Mouse (Mus musculus): ENCODE data around the gene Hmces. TPM values are rescaled to one million over a fixed set of nuclear protein-coding genes. Genes with fewer than 3 reads are reported as not detected.
"Not testable (repeated sequence)": the region's sequence is repeated elsewhere in the genome, so short reads cannot be mapped to it uniquely, and the experiment has no call there.

Gene Hmces
- polyA plus RNA-seq, 1 experiment from 2014 or later: 45.2 TPM

- H3K9ac ChIP-seq: no peak overlapping the region
- ATAC-seq (ENCODE audit: low FRiP score): no peak
- no peaks in the 10 kb centered on the region; the same call in 1 of the 2 replicates for H3K9me3 ChIP-seq (replicated peaks)
- WGBS: 92% methylated on average over 5 of the region's 5 CpGs
- H3K4me1 ChIP-seq: peaks cover 6% of the 10 kb centered on the region
- no peak overlapping the region for H3K4me2 ChIP-seq (replicated peaks)
- H3K27ac ChIP-seq: no peak overlapping the region
- H3K4me3 ChIP-seq: no peak overlapping the region
- H3K27me3 ChIP-seq: no peaks in the 10 kb centered on the region
- H3K36me3 ChIP-seq: peaks cover 40% of the 10 kb centered on the region
These were observed 21.3 kb downstream of the Hmces start for GRCm38 (mm10) chr6:87935037-87935436.

- Histone ChIP-seq H3K4me2 (replicated peaks) (peak overlapping the region; percentile 13; the same call in 1 of the 2 replicates), H3K4me1 (peaks cover 6% of the 10 kb centered on the region), H3K4me3 (no peak overlapping the region), H3K9ac (0 out of 2 replicates have a peak overlapping the region, but pooled peaks have one; percentile 19), H3K9me3 (replicated peaks) (no peaks in the 10 kb centered on the region), H3K27me3 (no peaks in the 10 kb centered on the region), H3K36me3 (peaks cover 37% of the 10 kb centered on the region), H3K27ac (peak overlapping the region; percentile 55)
- 36% methylated on average over 19 of the region's 19 CpGs for WGBS
- ATAC-seq (ENCODE audit: low FRiP score): peak; percentile 94
These were observed 23.5 kb downstream of the Hmces start for GRCm38 (mm10) chr6:87937178-87937788.

- ATAC-seq (ENCODE audit: low FRiP score): no peak
- no peak overlapping the region for H3K9ac ChIP-seq
- H3K9me3 ChIP-seq (replicated peaks): no peaks in the 10 kb centered on the region
- no peak overlapping the region for H3K4me2 ChIP-seq (replicated peaks)
- H3K4me3 ChIP-seq: no peak overlapping the region
- H3K27ac ChIP-seq: no peak overlapping the region
- WGBS: 86% methylated on average over 3 of the region's 3 CpGs
- peaks cover 25% of the 10 kb centered on the region for H3K36me3 ChIP-seq
- H3K27me3 ChIP-seq: no peaks in the 10 kb centered on the region
- peaks cover 6% of the 10 kb centered on the region for H3K4me1 ChIP-seq
These were observed 25.2 kb downstream of the Hmces start for GRCm38 (mm10) chr6:87938941-87939340.

DNA sequence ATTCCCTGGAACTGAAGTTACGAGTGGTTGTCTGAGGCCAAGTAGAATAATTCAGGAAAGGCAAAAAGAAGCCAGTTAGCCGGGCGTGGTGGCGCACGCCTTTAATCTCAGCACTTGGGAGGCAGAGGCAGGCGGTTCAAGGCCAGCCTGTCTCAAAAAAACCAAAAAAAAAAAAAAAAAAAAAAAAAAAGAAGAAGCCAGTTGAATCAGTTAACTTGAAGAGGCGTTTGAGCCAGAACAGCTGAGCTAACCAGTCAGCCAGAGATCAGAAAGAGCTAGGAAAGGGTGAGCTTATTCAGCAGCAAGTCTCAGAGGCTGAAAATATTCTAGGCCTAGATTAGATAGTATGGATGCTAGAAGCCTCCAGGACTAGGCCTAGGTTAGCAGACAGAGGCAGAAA, 28.4 kb downstream of the Hmces start:
- Histone ChIP-seq H3K36me3 (0 out of 2 replicates have a peak, but pooled peaks cover 3% of the 10 kb centered on the region), H3K4me1 (peaks cover 5% of the 10 kb centered on the region), H3K27me3 (no peaks in the 10 kb centered on the region), H3K9ac (no peak overlapping the region), H3K4me2 (replicated peaks) (no peak overlapping the region), H3K9me3 (replicated peaks) (no peaks in the 10 kb centered on the region), H3K27ac (no peak overlapping the region), H3K4me3 (no peak overlapping the region)
- no peak for ATAC-seq (ENCODE audit: low FRiP score)
- 86% methylated on average over 7 of the region's 7 CpGs for WGBS

DNA sequence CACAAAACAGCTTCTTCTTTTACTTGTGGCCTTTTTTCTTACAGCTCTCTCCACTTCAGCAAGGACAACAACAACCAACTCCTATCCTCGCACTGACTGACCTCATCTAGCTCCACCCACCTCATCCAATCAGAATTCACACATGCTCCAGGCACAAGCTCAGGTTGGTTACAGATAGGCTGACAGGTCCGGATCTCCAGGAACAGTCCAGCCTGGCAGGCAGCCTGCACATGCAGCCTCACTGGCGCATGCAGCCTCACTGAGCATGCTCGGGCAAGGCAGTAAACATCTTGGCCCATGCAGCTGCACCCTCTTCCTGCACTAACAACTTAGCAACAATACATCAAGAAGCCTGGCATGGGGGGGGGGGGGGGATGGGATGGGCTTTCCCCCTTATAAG, 48.7 kb downstream of the Hmces start:
- not testable (repeated sequence) for H3K4me1 ChIP-seq
- WGBS: 60% methylated on average over 4 of the region's 4 CpGs

GRCm38 (mm10) chr6:87970041-87970440, 56.3 kb downstream of the Hmces start:
- no peaks in the 10 kb centered on the region for H3K9me3 ChIP-seq (replicated peaks)
- H3K4me1 ChIP-seq: no peaks in the 10 kb centered on the region
- ATAC-seq (ENCODE audit: low FRiP score): no peak
- no peaks in the 10 kb centered on the region for H3K27me3 ChIP-seq
- H3K36me3 ChIP-seq: no peaks in the 10 kb centered on the region
- no peak overlapping the region for H3K9ac ChIP-seq
- no peak overlapping the region for H3K27ac ChIP-seq
- 26% methylated on average over 2 of the region's 2 CpGs for WGBS
- H3K4me3 ChIP-seq: no peak overlapping the region
- H3K4me2 ChIP-seq (replicated peaks): no peak overlapping the region

More for the DNA sequence above, 48.7 kb downstream of the Hmces start:
- not testable (repeated sequence) for H3K4me2 ChIP-seq (replicated peaks); H3K9me3 ChIP-seq (replicated peaks); H3K27ac ChIP-seq; ATAC-seq (ENCODE audit: low FRiP score); H3K27me3 ChIP-seq; H3K4me3 ChIP-seq; H3K9ac ChIP-seq; H3K36me3 ChIP-seq

- H3K9me3 ChIP-seq (replicated peaks): no peaks in the 10 kb centered on the region
- H3K9ac ChIP-seq: no peak overlapping the region
- peaks cover 12% of the 10 kb centered on the region for H3K36me3 ChIP-seq
- H3K4me1 ChIP-seq: peaks cover 20% of the 10 kb centered on the region
- H3K4me3 ChIP-seq: peak overlapping the region; percentile 99
- no peak for ATAC-seq (ENCODE audit: low FRiP score)
- peak overlapping the region; percentile 80 for H3K4me2 ChIP-seq (replicated peaks)
- 67% methylated on average over 3 of the region's 3 CpGs for WGBS
- peak overlapping the region; percentile 95 for H3K27ac ChIP-seq
- H3K27me3 ChIP-seq: no peaks in the 10 kb centered on the region
These were observed 66.0 kb downstream of the Hmces start for GRCm38 (mm10) chr6:87979728-87980127.

GRCm38 (mm10) chr6:87980374-87981029, 66.8 kb downstream of the Hmces start:
- H3K27ac ChIP-seq: peak overlapping the region; percentile 95
- peak; percentile 86 for ATAC-seq (ENCODE audit: low FRiP score)
- H3K4me3 ChIP-seq: peak overlapping the region; percentile 99
- H3K9ac ChIP-seq: peak overlapping the region; percentile 97
- peaks cover 20% of the 10 kb centered on the region for H3K4me1 ChIP-seq
- H3K9me3 ChIP-seq (replicated peaks): no peaks in the 10 kb centered on the region
- H3K36me3 ChIP-seq: peaks cover 18% of the 10 kb centered on the region
- peak overlapping the region; percentile 80 for H3K4me2 ChIP-seq (replicated peaks)
- H3K27me3 ChIP-seq: no peaks in the 10 kb centered on the region
- WGBS: under 1% methylated on average over 66 of the region's 66 CpGs

- Histone ChIP-seq H3K4me2 (replicated peaks) (peak overlapping the region; percentile 80), H3K27me3 (no peaks in the 10 kb centered on the region), H3K9me3 (replicated peaks) (no peaks in the 10 kb centered on the region), H3K4me3 (peak overlapping the region; percentile 99), H3K4me1 (peaks cover 20% of the 10 kb centered on the region), H3K27ac (peak overlapping the region; percentile 95), H3K9ac (peak overlapping the region; percentile 97), H3K36me3 (peaks cover 18% of the 10 kb centered on the region)
- ATAC-seq (ENCODE audit: low FRiP score): peak; percentile 51
- under 1% methylated on average over 34 of the region's 56 CpGs for WGBS
These were observed 67.3 kb downstream of the Hmces start for GRCm38 (mm10) chr6:87981030-87981485.

- ATAC-seq (ENCODE audit: low FRiP score): peak; percentile 85
- Histone ChIP-seq H3K4me2 (replicated peaks) (peak within 1 kb of the TSS; percentile 80), H3K4me3 (peak within 1 kb of the TSS; percentile 99), H3K36me3 (peaks cover 22% of the 10 kb centered on the region), H3K27ac (peak within 1 kb of the TSS; percentile 95), H3K9ac (peak within 1 kb of the TSS; percentile 97), H3K4me1 (peaks cover 20% of the 10 kb centered on the region), H3K9me3 (replicated peaks) (no peaks in the 10 kb centered on the region), H3K27me3 (no peaks in the 10 kb centered on the region)
- WGBS: under 1% methylated on average over 43 of the region's 55 CpGs
These were observed 68.0 kb downstream of the Hmces start, which contains the start of gene H1fx for GRCm38 (mm10) chr6:87981547-87982256. TSS of gene H1fx (minus strand) at chr6:87981637.

DNA sequence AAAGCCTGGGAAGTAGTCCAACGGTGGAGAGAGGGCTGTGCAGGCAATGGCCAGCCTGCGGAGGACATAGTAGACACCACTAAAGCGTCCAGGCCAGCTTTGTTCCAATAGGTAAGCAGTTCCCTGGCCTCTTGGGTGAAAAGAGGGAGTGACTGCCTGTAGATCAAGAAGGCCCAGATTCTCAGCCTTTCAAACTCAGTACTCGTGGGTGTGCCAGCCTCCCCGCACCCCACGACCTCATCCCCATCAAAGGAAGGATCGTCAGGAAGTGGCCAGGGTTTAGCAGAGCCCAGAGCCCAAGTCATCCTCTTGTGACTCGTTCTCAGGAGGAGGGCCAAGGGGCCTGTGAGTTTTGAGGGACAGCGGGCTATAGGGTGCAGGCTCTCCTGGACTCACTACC, 68.8 kb downstream of the Hmces start:
- Histone ChIP-seq H3K36me3 (peaks cover 26% of the 10 kb centered on the region), H3K9me3 (replicated peaks) (no peaks in the 10 kb centered on the region), H3K27ac (no peak overlapping the region), H3K4me2 (replicated peaks) (peak overlapping the region; percentile 80), H3K4me3 (peak overlapping the region; percentile 99), H3K9ac (peak overlapping the region; percentile 97), H3K4me1 (peaks cover 20% of the 10 kb centered on the region), H3K27me3 (no peaks in the 10 kb centered on the region)
- no peak for ATAC-seq (ENCODE audit: low FRiP score)
- WGBS: 78% methylated on average over 9 of the region's 9 CpGs
